Mouse (Mus musculus): ENCODE measurements around the gene Morc3.

The Morc3 gene

GRCm38 (mm10) chr16:93918679-93919060, 86.7 kb downstream of the Morc3 start:
- no peak for DNase-seq (ENCODE audit: low read depth, low spot score)

- DNase-seq (ENCODE audit: low read depth, low spot score) = no peak
Observed at GRCm38 (mm10) chr16:93919189-93919588, 87.3 kb downstream of the Morc3 start.

DNA sequence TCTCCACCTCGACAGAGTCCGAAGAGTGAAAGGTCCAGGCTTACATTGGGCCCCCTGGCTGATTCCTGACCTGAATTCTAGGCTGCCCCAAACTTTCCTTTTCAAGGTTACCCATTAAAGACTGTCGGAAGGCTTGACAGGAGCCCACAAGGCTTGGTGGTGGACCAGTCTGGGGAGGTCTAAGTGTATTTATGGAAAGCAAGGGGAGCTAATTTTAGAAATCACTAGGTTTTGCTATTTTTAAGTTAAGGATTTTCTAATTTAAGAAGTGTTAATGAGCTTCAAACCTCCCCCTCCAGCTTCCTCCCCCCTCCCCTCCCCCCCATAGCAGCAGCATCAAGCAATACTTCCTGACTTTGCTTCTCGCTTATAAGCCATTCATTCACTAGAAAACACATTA, 88.8 kb downstream of the Morc3 start:
- no peak for DNase-seq (ENCODE audit: low read depth, low spot score)

DNA sequence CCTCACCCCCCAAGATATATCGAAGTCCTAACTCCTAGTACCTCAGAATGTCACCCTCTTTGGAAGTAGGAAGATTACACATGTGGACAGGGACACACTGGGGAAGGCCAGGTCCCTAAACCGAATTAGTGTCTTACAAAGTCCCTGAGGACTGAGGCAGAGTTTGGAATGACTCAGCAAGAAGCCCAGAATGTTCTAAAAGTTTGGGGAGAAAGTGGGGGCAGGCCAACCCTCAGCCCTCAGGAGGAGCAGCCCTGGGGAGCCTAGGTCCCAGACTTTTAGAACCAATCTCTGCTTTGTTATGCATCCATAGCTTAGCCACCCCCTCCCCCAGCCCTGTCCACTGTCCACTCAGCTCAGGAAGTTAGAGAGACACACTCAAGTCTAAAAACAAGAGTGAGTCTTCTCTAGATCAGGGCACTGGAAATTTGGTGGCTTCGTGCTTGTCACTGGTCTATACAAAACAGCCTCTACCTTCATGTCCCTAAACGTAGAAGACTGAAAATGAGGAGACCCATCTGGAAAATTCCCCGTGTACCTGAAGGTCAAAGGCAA, 91.0 kb downstream of the Morc3 start:
- DNase-seq (ENCODE audit: low read depth, low spot score) = no peak

DNA sequence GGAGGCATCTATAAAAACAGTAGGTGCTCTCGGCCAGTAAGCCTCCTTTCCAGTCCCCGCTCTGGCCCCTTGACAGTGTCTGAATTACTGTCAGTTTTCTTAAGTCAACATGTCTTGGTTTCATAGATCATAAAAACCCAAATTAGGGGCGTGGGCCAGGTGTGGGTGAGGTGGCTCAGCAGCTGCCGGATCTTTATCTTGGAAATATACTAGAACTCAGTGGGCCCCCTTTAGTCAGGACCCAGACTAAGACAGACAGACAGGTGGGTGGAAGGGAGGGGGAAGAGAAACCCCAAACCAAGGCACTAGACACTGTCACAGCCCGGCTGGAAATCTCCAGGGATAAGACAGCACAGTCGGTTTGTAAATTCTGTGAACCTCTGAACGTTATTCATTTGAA, 91.9 kb downstream of the Morc3 start:
- no peak for DNase-seq (ENCODE audit: low read depth, low spot score)

Measured in skeletal muscle tissue, adult 2 months (tissue).